Mouse (Mus musculus) embryonic facial prominence, embryonic 14.5 days (tissue): ENCODE results near the gene Syt1. TPM values are rescaled to one million over a fixed set of nuclear protein-coding genes. Genes with fewer than 3 reads are reported as not detected.
A peak's percentile ranks its signal among the peaks of the same experiment; 100 is the strongest.

Experiments
- ATAC-seq: fragments of 200-750 bp; cut with Nextera tagmentation; 2 replicates; pipeline ENCODE4 v1.8.0; 2017; ENCODE audit warnings: low read depth, moderate number of reproducible peaks, moderate TSS enrichment
- DNase-seq: peaks from one replicate; pipeline ENCODE4 v3.0.0-alpha.2; 2015; ENCODE audit warnings: low spot score
- H3K27ac ChIP-seq: fragments of 300-500 bp; sonication (generic); replicated peaks from 2 replicates; pipeline ENCODE4 v1.5.1; 2014; ENCODE audit warnings: low read depth, mild to moderate bottlenecking, low read length, moderate library complexity
- H3K27me3 ChIP-seq: fragments of 300-500 bp; sonication (generic); replicated peaks from 2 replicates; pipeline ENCODE4 v1.6.1; 2014; ENCODE audit warnings: low read length; ENCODE audit not compliant: control insufficient read depth, insufficient read depth
- H3K36me3 ChIP-seq: fragments of 300-500 bp; sonication (generic); 2 replicates; pipeline ENCODE4 v1.6.1; 2014; ENCODE audit warnings: low read length, mixed read lengths; ENCODE audit not compliant: control insufficient read depth, insufficient read depth
- H3K4me1 ChIP-seq: fragments of 300-500 bp; sonication (generic); 2 replicates; pipeline ENCODE4 v1.6.1; 2014; ENCODE audit warnings: antibody characterized with exemption, low read length; ENCODE audit not compliant: control insufficient read depth, insufficient read depth
- H3K4me2 ChIP-seq: fragments of 300-500 bp; sonication (generic); 2 replicates; pipeline ENCODE4 v1.6.1; 2014; ENCODE audit warnings: low read depth, mild to moderate bottlenecking, low read length, moderate library complexity, mixed read lengths
- H3K4me3 ChIP-seq: fragments of 300-500 bp; sonication (generic); 2 replicates; pipeline ENCODE4 v1.5.1; 2014; ENCODE audit warnings: low read depth, mild to moderate bottlenecking, low read length
- H3K9ac ChIP-seq: fragments of 300-500 bp; sonication (generic); 2 replicates; pipeline ENCODE4 v1.6.1; 2014; ENCODE audit warnings: low read depth, mild to moderate bottlenecking, low read length, moderate library complexity, mixed read lengths
- H3K9me3 ChIP-seq: fragments of 300-500 bp; sonication (generic); 2 replicates; pipeline ENCODE4 v1.6.1; 2016; ENCODE audit warnings: low read length; ENCODE audit not compliant: control insufficient read depth
- WGBS: fragments of 180-500 bp; shearing (Covaris S2); extraction: QIAGEN DNeasy Blood & Tissue Kit; methylation state at CpG from one replicate; pipeline ENCODE4 v1.1.7; 2014; 5-methylcytosine and 5-hydroxymethylcytosine counted together
- polyA plus RNA-seq: library from polyadenylated mRNA; unstranded; fragments of >200 nt; fragmentation: Nextera tagmentation; extraction: Ambion mirVana; gene quantifications from 2 replicates; pipeline ENCODE4 v1.2.1, GENCODE M21; 2014

Gene Syt1
- polyA plus RNA-seq, 1 experiment from 2014 or later = 6.2 TPM

- H3K4me2 ChIP-seq = no peak overlapping the region
- no peak overlapping the region for H3K9ac ChIP-seq
- no peak overlapping the region for H3K4me3 ChIP-seq
- H3K36me3 ChIP-seq = no peaks in the 10 kb centered on the region
- no peaks in the 10 kb centered on the region for H3K9me3 ChIP-seq
- no peak overlapping the region for H3K27ac ChIP-seq
- DNase-seq (no peak), ATAC-seq (no peak)
- 88% methylated on average over 3 of the region's 3 CpGs for WGBS
- H3K27me3 ChIP-seq = no peaks in the 10 kb centered on the region
- H3K4me1 ChIP-seq = no peaks in the 10 kb centered on the region
These were observed 421.9 kb downstream of the Syt1 start for GRCm38 (mm10) chr10:108588924-108589323.

- DNase-seq (no peak), ATAC-seq (no peak)
- H3K27ac ChIP-seq = no peak overlapping the region
- no peaks in the 10 kb centered on the region; the same call in 1 of the 2 replicates for H3K4me1 ChIP-seq
- WGBS = 38% methylated on average over 11 of the region's 11 CpGs
- no peak overlapping the region for H3K4me3 ChIP-seq
- peak overlapping the region; percentile 33 for H3K4me2 ChIP-seq
- H3K36me3 ChIP-seq = no peaks in the 10 kb centered on the region
- no peak overlapping the region for H3K9ac ChIP-seq
- H3K27me3 ChIP-seq = no peaks in the 10 kb centered on the region
- H3K9me3 ChIP-seq = no peaks in the 10 kb centered on the region
These were observed 427.1 kb downstream of the Syt1 start for GRCm38 (mm10) chr10:108583694-108584093.

GRCm38 (mm10) chr10:108582397-108582730 lies 428.4 kb downstream of the Syt1 start:
- WGBS = 92% methylated on average over 3 of the region's 3 CpGs
- ATAC-seq = no peak
- H3K9me3 ChIP-seq = no peaks in the 10 kb centered on the region

GRCm38 (mm10) chr10:108581555-108582396 lies 429.0 kb downstream of the Syt1 start:
- DNase-seq = no peak
- ATAC-seq = 0 out of 2 replicates have a peak, but pooled peaks have one; percentile 33
- Histone ChIP-seq H3K4me1 (no peaks in the 10 kb centered on the region; the same call in 1 of the 2 replicates), H3K27me3 (no peaks in the 10 kb centered on the region), H3K4me3 (no peak overlapping the region), H3K4me2 (no peak overlapping the region), H3K9ac (no peak overlapping the region), H3K9me3 (no peaks in the 10 kb centered on the region), H3K27ac (no peak overlapping the region; the same call in 1 of the 2 replicates), H3K36me3 (no peaks in the 10 kb centered on the region)
- WGBS = 72% methylated on average over 12 of the region's 12 CpGs

More at GRCm38 (mm10) chr10:108582397-108582730, 428.4 kb downstream of the Syt1 start:
- Histone ChIP-seq H3K4me3 (no peak overlapping the region), H3K9ac (no peak overlapping the region), H3K27me3 (no peaks in the 10 kb centered on the region), H3K27ac (no peak overlapping the region), H3K4me1 (no peaks in the 10 kb centered on the region; the same call in 1 of the 2 replicates), H3K36me3 (no peaks in the 10 kb centered on the region), H3K4me2 (no peak overlapping the region)
- DNase-seq = no peak

GRCm38 (mm10) chr10:108580786-108581420 lies 429.9 kb downstream of the Syt1 start:
- Histone ChIP-seq H3K9ac (no peak overlapping the region), H3K9me3 (no peaks in the 10 kb centered on the region), H3K27ac (no peak overlapping the region; the same call in 1 of the 2 replicates), H3K27me3 (no peaks in the 10 kb centered on the region), H3K4me2 (no peak overlapping the region; the same call in 1 of the 2 replicates), H3K4me3 (no peak overlapping the region), H3K4me1 (no peaks in the 10 kb centered on the region; the same call in 1 of the 2 replicates), H3K36me3 (no peaks in the 10 kb centered on the region)
- peak; percentile 75 for ATAC-seq
- WGBS = 55% methylated on average over 9 of the region's 9 CpGs
- DNase-seq = peak; percentile 69

GRCm38 (mm10) chr10:108579396-108579795 lies 431.4 kb downstream of the Syt1 start:
- Histone ChIP-seq H3K36me3 (no peaks in the 10 kb centered on the region), H3K4me1 (no peaks in the 10 kb centered on the region; the same call in 1 of the 2 replicates), H3K4me3 (no peak overlapping the region), H3K9ac (no peak overlapping the region), H3K4me2 (no peak overlapping the region), H3K27ac (no peak overlapping the region), H3K9me3 (no peaks in the 10 kb centered on the region), H3K27me3 (no peaks in the 10 kb centered on the region)
- no peak for ATAC-seq
- no peak for DNase-seq
- 70% methylated on average over 4 of the region's 4 CpGs for WGBS

- no peaks in the 10 kb centered on the region for H3K9me3 ChIP-seq
- no peaks in the 10 kb centered on the region for H3K27me3 ChIP-seq
- H3K27ac ChIP-seq = no peak overlapping the region
- no peak overlapping the region for H3K9ac ChIP-seq
- no peaks in the 10 kb centered on the region; the same call in 1 of the 2 replicates for H3K4me1 ChIP-seq
- H3K4me3 ChIP-seq = no peak overlapping the region
- ATAC-seq = no peak
- H3K36me3 ChIP-seq = no peaks in the 10 kb centered on the region
- no peak overlapping the region for H3K4me2 ChIP-seq
- no peak for DNase-seq
These were observed 433.2 kb downstream of the Syt1 start for GRCm38 (mm10) chr10:108577611-108578010.

GRCm38 (mm10) chr10:108572764-108573163 lies 438.0 kb downstream of the Syt1 start:
- Histone ChIP-seq H3K27ac (no peak overlapping the region), H3K36me3 (no peaks in the 10 kb centered on the region), H3K4me2 (no peak overlapping the region), H3K27me3 (no peaks in the 10 kb centered on the region), H3K9ac (no peak overlapping the region), H3K9me3 (no peaks in the 10 kb centered on the region), H3K4me1 (0 out of 2 replicates have a peak, but pooled peaks cover 7% of the 10 kb centered on the region), H3K4me3 (no peak overlapping the region)
- 79% methylated on average over 4 of the region's 4 CpGs for WGBS
- no peak for ATAC-seq
- DNase-seq = no peak
